Comparison of ENCODE assay signal across 7 mouse cellular contexts in the genomic region with DNA sequence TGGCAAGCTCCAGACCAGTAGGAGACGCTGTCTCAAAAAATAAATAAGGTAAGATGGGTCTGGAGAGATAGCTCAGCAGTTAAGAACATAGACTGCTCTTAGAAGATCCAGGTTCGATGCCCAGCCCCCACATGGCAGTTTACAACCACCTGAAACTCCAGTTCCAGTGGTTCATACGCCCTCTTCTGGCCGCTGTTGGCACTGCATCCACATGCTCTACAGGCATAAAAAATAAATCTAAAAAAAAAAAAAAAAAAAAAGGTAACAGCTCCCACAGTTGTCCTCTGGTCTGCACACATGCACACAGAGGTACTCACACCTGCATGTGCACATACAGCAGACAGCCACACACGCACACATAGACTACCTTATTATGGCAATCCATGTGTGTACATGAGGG. TPM values are rescaled to one million over a fixed set of nuclear protein-coding genes. Genes with fewer than 3 reads are reported as not detected.
DNase-seq lines count a peak whose midpoint lies in the region.

No protein-coding gene starts in this region.

- peak; percentile 17 for DNase-seq in layer of hippocampus, adult 11-12 months (ENCODE audit: low spot score)
- DNase-seq in layer of hippocampus, postnatal 36 days = no peak
- DNase-seq in ES-CJ7 (ENCODE audit: low read depth, low spot score) = peak; percentile 80
- peak; percentile 3 for DNase-seq in adipocyte (ENCODE audit: low spot score)
- peak; percentile 18 for DNase-seq in lung, postnatal 36 days
- no peak for DNase-seq in ovary, postnatal 10 days (ENCODE audit: low spot score)
- DNase-seq in heart, adult 11 months = no peak

RNA-seq across cellular contexts. Expression of gene Kctd3, which starts 59.8 kb away (rescaled TPM):
- total RNA-seq in layer of hippocampus, postnatal 36 days (2021) = 10 to 100 TPM; 79.0 to 89.2 TPM

Comparison
In these comparisons a context has a peak if more than half of its experiments do, and no peak if none do; other contexts are left out.
1. DNase-seq: peak in layer of hippocampus, adult 11-12 months (single experiment), ES-CJ7 (single experiment), adipocyte (single experiment) and lung, postnatal 36 days (single experiment); none in layer of hippocampus, postnatal 36 days (0 of 2), ovary, postnatal 10 days (single experiment) and heart, adult 11 months (single experiment).